Mouse (Mus musculus) hindbrain, postnatal 0 days (tissue): ENCODE data around the gene Lrmda. TPM values are rescaled to one million over a fixed set of nuclear protein-coding genes. Genes with fewer than 3 reads are reported as not detected.
A peak's percentile ranks its signal among the peaks of the same experiment; 100 is the strongest.

Experiments used
- ATAC-seq: fragments of 200-750 bp; cut with Nextera tagmentation; 2 replicates; pipeline ENCODE4 v1.8.0; 2017; ENCODE audit warnings: mild to moderate bottlenecking, moderate TSS enrichment, moderate library complexity
- DNase-seq: peaks from one replicate; pipeline ENCODE4 v3.0.0-alpha.2; 2015; ENCODE audit warnings: low spot score
- H3K27ac ChIP-seq: fragments of 300-500 bp; sonication (generic); 2 replicates; pipeline ENCODE4 v1.5.1; 2014; ENCODE audit warnings: mild to moderate bottlenecking
- H3K27me3 ChIP-seq: fragments of 300-500 bp; sonication (generic); 2 replicates; pipeline ENCODE4 v1.6.1; 2014; ENCODE audit warnings: low read length, mixed read lengths; ENCODE audit not compliant: insufficient read depth
- H3K36me3 ChIP-seq: fragments of 300-500 bp; sonication (generic); 2 replicates; pipeline ENCODE4 v1.6.1; 2014; ENCODE audit warnings: low read length, mixed read lengths; ENCODE audit not compliant: insufficient read depth
- H3K4me1 ChIP-seq: fragments of 300-500 bp; sonication (generic); 2 replicates; pipeline ENCODE4 v1.6.1; 2014; ENCODE audit warnings: antibody characterized with exemption, low read length, mixed read lengths; ENCODE audit not compliant: insufficient read depth
- H3K4me2 ChIP-seq: fragments of 300-500 bp; sonication (generic); 2 replicates; pipeline ENCODE4 v1.6.1; 2014; ENCODE audit warnings: low read depth, mild to moderate bottlenecking, low read length, moderate library complexity, mixed read lengths
- H3K4me3 ChIP-seq: fragments of 300-500 bp; sonication (generic); 2 replicates; pipeline ENCODE4 v1.5.1; 2014; ENCODE audit warnings: low read length
- H3K9ac ChIP-seq: fragments of 300-500 bp; sonication (generic); replicated peaks from 2 replicates; pipeline ENCODE4 v1.6.1; 2014; ENCODE audit warnings: mild to moderate bottlenecking, low read length, moderate library complexity, mixed read lengths
- H3K9me3 ChIP-seq: fragments of 300-500 bp; sonication (generic); 2 replicates; pipeline ENCODE4 v1.6.1; 2016; ENCODE audit warnings: low read length, mixed read lengths
- CTCF ChIP-seq: IDR thresholded peaks from 2 replicates; pipeline ENCODE4 v1.5.1; 2016; ENCODE audit warnings: antibody characterized with exemption, control low read depth, low read depth
- WGBS: fragments of 180-500 bp; shearing (Covaris S2); extraction: QIAGEN DNeasy Blood & Tissue Kit; methylation state at CpG from one replicate; pipeline ENCODE4 v1.1.7; 2014; 5-methylcytosine and 5-hydroxymethylcytosine counted together
- polyA plus RNA-seq: library from polyadenylated mRNA; unstranded; fragments of >200 nt; fragmentation: Nextera tagmentation; extraction: Ambion mirVana; gene quantifications from 2 replicates; pipeline ENCODE4 v1.2.1, GENCODE M21; 2015
- total RNA-seq: library from RNA; depleted of rRNA; stranded (reverse); fragments of >200 nt; gene quantifications from 2 replicates; pipeline ENCODE4 v1.2.3, GENCODE M21; 2014

Gene Lrmda
- total and polyA plus RNA-seq, 2 experiments from 2014 or later = 0.21 to 0.53 TPM

DNA sequence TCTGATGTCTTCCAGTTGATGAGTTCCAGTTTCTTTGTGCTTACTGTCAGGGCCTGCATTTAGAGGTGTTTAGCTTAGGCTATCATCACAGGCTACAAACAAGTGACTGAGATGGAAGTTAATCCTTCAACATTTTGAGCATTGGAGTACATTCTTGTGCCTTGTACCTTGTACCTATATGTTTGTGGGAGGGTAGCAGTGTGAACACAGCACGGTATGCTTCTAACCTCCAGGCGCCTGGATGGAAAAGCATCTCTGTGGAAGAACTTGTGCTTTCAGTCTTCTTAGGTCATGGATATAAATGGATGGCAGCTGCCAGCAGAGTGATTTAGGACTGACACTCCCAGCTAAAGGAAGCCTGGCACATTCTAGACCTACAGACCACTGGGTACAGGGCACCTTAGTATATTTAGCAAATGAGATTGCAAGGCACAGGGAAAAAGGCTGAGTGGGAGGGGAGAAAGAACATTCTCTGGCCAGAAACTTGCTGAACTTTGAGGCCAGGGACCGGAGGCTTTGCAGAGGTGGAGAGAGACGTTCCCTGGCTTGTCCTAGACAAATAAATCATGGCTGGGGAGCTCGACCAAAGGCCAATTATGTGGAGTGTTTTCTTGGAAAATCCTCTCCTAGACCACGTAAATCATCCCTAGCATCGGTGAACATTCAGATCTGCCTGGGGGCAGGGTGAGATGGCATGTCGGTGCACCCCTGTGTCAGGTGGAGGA is 607.8 kb downstream of the Lrmda start:
- WGBS = 73% methylated on average over 8 of the region's 8 CpGs
- TF ChIP-seq CTCF = no peak
- Histone ChIP-seq H3K4me2 (no peak overlapping the region), H3K9me3 (no peaks in the 10 kb centered on the region), H3K36me3 (no peaks in the 10 kb centered on the region), H3K4me3 (no peak overlapping the region), H3K27ac (no peak overlapping the region), H3K9ac (no peak overlapping the region), H3K27me3 (no peaks in the 10 kb centered on the region), H3K4me1 (no peaks in the 10 kb centered on the region)
- ATAC-seq (no peak), DNase-seq (no peak)

DNA sequence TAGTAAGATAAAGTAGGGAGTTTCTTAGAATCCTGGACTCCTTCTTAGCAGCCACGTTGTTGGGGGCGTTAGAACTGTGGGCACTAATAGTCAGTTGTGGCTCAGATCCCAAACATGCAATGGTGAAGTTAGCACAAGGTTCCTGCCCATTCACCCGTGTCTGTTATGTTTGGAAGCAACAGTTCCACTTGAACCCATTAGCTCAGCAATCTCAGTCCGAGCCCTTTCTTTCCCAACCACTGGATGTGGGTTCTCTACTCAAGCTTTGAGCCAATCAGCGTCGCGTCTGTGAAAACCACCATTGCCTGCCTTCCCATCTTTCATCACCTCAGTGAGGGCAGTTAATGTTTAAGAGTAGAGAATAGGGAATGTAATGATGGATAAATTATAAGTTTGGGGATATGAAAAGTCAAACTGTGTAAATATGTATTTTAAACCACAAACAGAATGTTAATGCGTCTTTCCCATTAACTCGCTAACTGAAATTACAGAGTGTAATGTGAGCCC is 610.9 kb downstream of the Lrmda start:
- Histone ChIP-seq H3K4me1 (no peaks in the 10 kb centered on the region), H3K9ac (no peak overlapping the region), H3K9me3 (no peaks in the 10 kb centered on the region), H3K27ac (no peak overlapping the region), H3K27me3 (no peaks in the 10 kb centered on the region), H3K36me3 (no peaks in the 10 kb centered on the region), H3K4me2 (no peak overlapping the region), H3K4me3 (no peak overlapping the region)
- DNase-seq (no peak), ATAC-seq (no peak)
- WGBS = 93% methylated on average over 9 of the region's 9 CpGs
- no peak for TF ChIP-seq CTCF

DNA sequence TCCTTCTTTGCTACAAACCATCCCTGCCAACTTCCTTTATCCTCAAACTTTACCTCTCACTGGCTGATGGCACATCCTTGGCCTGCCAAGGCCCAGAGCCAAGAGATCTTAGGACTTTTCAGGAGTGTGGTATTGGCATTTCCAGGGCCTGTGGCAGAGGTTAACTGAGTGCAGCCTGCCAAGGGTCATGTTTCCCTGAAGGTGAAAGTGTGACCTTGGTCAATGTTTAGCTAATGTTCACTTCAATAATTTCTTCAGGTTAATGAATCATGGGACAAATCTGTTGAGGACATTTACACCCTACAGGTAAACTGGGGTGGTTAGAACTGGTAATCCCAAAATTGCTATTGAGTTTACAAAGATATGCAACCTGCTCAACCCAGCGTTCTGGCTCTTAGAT is 614.1 kb downstream of the Lrmda start:
- Histone ChIP-seq H3K9ac (no peak overlapping the region), H3K4me1 (no peaks in the 10 kb centered on the region)
- 91% methylated on average over 1 of the region's 1 CpGs for WGBS

DNA sequence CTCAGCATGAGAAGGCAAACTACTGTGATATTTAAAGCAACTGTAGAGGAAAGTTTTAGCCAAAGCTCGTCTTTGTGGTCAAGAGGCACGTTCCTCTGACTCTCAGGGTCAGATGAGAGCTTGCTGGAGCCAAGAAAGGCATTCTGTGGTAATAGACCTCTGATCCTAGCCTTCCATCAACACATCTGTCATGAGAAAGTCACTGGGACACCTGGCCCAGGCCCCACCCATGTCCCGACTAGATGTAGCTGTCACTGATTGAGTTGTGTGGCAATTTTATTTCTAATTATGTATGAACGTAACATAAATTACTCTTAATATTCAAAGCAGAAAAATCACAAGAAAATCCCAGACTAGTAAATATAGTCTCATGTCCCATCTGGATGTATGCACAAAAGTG is 624.0 kb downstream of the Lrmda start:
- Histone ChIP-seq H3K4me2 (no peak overlapping the region), H3K9me3 (no peaks in the 10 kb centered on the region), H3K9ac (no peak overlapping the region), H3K4me1 (no peaks in the 10 kb centered on the region), H3K27me3 (no peaks in the 10 kb centered on the region), H3K36me3 (no peaks in the 10 kb centered on the region), H3K27ac (no peak overlapping the region), H3K4me3 (no peak overlapping the region)
- ATAC-seq = no peak
- 71% methylated on average over 4 of the region's 4 CpGs for WGBS
- DNase-seq = no peak
- TF ChIP-seq CTCF = no peak

More for the DNA sequence above, 614.1 kb downstream of the Lrmda start:
- Histone ChIP-seq H3K4me2 (no peak overlapping the region), H3K9me3 (no peaks in the 10 kb centered on the region), H3K4me3 (no peak overlapping the region), H3K36me3 (no peaks in the 10 kb centered on the region), H3K27ac (no peak overlapping the region), H3K27me3 (no peaks in the 10 kb centered on the region)
- no peak for TF ChIP-seq CTCF
- no peak for DNase-seq
- no peak for ATAC-seq

DNA sequence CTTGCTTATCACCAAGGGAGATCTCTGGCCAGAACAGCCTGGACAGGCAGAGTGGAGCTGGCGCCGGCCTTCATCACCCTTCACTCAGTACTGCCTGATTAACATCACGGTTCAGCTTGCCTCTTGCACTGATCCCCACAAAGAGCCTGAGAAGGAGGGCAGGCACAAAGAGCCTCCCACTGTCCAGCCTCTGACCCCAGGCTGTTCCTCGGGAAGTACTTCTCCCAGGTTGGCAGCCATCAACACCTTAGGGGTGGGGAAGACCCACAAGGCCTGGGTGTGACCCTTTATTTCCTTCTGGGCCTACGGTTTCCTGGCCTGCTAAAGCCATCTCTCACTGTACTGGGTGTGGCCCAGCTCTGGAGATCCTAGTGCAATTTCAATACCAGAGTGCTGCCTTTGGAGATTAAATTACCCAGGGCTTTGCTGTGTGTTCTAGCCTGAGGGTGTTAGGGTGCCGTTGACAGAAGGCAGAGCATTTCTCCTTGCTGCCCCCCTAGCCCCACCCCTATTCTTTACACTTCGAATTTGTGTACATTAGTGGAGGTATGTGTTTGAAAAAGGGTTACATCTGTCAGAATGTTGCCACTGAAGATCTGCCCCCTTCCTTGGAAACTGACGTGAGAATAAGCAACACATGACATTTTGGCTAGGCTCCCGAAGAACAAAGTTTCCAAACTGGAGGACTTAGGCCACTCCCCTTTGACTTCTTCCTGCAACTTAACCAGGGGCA is 628.5 kb downstream of the Lrmda start:
- Histone ChIP-seq H3K9ac (no peak overlapping the region), H3K4me3 (no peak overlapping the region), H3K4me2 (no peak overlapping the region), H3K36me3 (no peaks in the 10 kb centered on the region), H3K27me3 (no peaks in the 10 kb centered on the region), H3K4me1 (no peaks in the 10 kb centered on the region), H3K27ac (no peak overlapping the region), H3K9me3 (no peaks in the 10 kb centered on the region)
- WGBS = 63% methylated on average over 9 of the region's 9 CpGs
- TF ChIP-seq CTCF = no peak
- no peak for ATAC-seq
- no peak for DNase-seq

DNA sequence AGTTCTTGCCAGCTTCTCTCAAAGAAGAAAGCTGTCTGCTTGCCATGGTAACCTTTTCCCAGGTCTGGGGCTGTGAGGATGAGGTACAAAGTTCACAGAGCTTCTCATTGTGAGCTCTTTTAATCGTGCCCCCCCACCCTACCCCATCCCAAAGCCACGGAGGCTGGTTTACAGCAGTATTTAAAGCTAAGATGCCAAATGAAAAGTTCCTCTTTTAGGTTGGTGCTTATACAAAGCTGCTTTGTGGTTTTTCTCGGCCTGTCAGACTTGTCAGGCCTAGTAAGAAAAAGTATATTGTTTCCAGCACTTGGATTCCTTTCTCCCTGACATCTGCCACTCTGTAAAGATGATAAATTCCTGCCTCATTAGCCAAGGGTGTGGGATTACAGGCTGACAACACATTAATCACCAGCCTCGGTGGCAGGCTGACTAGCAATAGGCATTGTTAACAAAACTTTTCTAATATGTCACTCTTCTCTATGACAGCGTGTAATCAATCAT is 629.9 kb downstream of the Lrmda start:
- no peak overlapping the region for H3K4me2 ChIP-seq
- TF ChIP-seq CTCF = no peak
- no peaks in the 10 kb centered on the region for H3K36me3 ChIP-seq
- 19% methylated on average over 5 of the region's 5 CpGs for WGBS
- H3K9me3 ChIP-seq = no peaks in the 10 kb centered on the region
- H3K4me1 ChIP-seq = no peaks in the 10 kb centered on the region
- DNase-seq = peak; percentile 25
- no peak overlapping the region for H3K9ac ChIP-seq
- H3K27ac ChIP-seq = no peak overlapping the region
- ATAC-seq = no peak
- H3K4me3 ChIP-seq = no peak overlapping the region
- no peaks in the 10 kb centered on the region for H3K27me3 ChIP-seq
